Mouse (Mus musculus): ENCODE data around the gene Lyst. TPM values are rescaled to one million over a fixed set of nuclear protein-coding genes. Genes with fewer than 3 reads are reported as not detected.

The Lyst gene
- polyA plus RNA-seq, 2 experiments, result 4.1 to 4.7 TPM

GRCm38 (mm10) chr13:13775778-13776494 lies 185.7 kb downstream of the Lyst start:
- H3K4me1 ChIP-seq (ENCODE audit: control insufficient read depth, insufficient read depth, low read length), result no peaks in the 10 kb centered on the region
- H3K27ac ChIP-seq (replicated peaks; ENCODE audit: low read depth, low read length), result no peak overlapping the region
- H3K36me3 ChIP-seq (ENCODE audit: control insufficient read depth, insufficient read depth, low read length), result peaks cover 8% of the 10 kb centered on the region
- no peak overlapping the region for H3K4me3 ChIP-seq (replicated peaks; ENCODE audit: low read length)
- no peaks in the 10 kb centered on the region for H3K27me3 ChIP-seq (ENCODE audit: control insufficient read depth, insufficient read depth, low read length)
- peak; percentile 63 for DNase-seq (ENCODE audit: low spot score)
- no peak overlapping the region for H3K9ac ChIP-seq (ENCODE audit: low read depth, low read length, severe bottlenecking)
- no peak for TF ChIP-seq POLR2A (IDR thresholded peaks at IDR 0.05; ENCODE audit: borderline replicate concordance, extremely low read depth, insufficient read depth, insufficient read length)
- H3K9me3 ChIP-seq (ENCODE audit: control insufficient read depth, low read length), result no peaks in the 10 kb centered on the region
- H3K4me2 ChIP-seq (replicated peaks; ENCODE audit: low read depth, low read length, severe bottlenecking), result no peak overlapping the region
- no peak for ATAC-seq (ENCODE audit: low FRiP score, low read depth)

GRCm38 (mm10) chr13:13777052-13777451 lies 186.9 kb downstream of the Lyst start:
- Histone ChIP-seq H3K4me2 (replicated peaks; ENCODE audit: low read depth, low read length, severe bottlenecking) (no peak overlapping the region), H3K27me3 (ENCODE audit: control insufficient read depth, insufficient read depth, low read length) (no peaks in the 10 kb centered on the region), H3K4me1 (ENCODE audit: control insufficient read depth, insufficient read depth, low read length) (no peaks in the 10 kb centered on the region), H3K4me3 (replicated peaks; ENCODE audit: low read length) (no peak overlapping the region), H3K9me3 (ENCODE audit: control insufficient read depth, low read length) (no peaks in the 10 kb centered on the region), H3K9ac (ENCODE audit: low read depth, low read length, severe bottlenecking) (no peak overlapping the region), H3K27ac (replicated peaks; ENCODE audit: low read depth, low read length) (no peak overlapping the region), H3K36me3 (ENCODE audit: control insufficient read depth, insufficient read depth, low read length) (peaks cover 8% of the 10 kb centered on the region)
- 89% methylated on average over 11 of the region's 11 CpGs for WGBS
- ATAC-seq (ENCODE audit: low FRiP score, low read depth) (no peak), DNase-seq (ENCODE audit: low spot score) (no peak)
- TF ChIP-seq POLR2A (IDR thresholded peaks at IDR 0.05; ENCODE audit: borderline replicate concordance, extremely low read depth, insufficient read depth, insufficient read length), result no peak

GRCm38 (mm10) chr13:13777696-13778095 lies 187.5 kb downstream of the Lyst start:
- no peak overlapping the region for H3K9ac ChIP-seq (ENCODE audit: low read depth, low read length, severe bottlenecking)
- no peak overlapping the region for H3K27ac ChIP-seq (replicated peaks; ENCODE audit: low read depth, low read length)
- DNase-seq (ENCODE audit: low spot score) (no peak), ATAC-seq (ENCODE audit: low FRiP score, low read depth) (no peak)
- H3K4me1 ChIP-seq (ENCODE audit: control insufficient read depth, insufficient read depth, low read length), result no peaks in the 10 kb centered on the region
- WGBS, result 90% methylated on average over 8 of the region's 8 CpGs
- no peak overlapping the region for H3K4me2 ChIP-seq (replicated peaks; ENCODE audit: low read depth, low read length, severe bottlenecking)
- no peak for TF ChIP-seq POLR2A (IDR thresholded peaks at IDR 0.05; ENCODE audit: borderline replicate concordance, extremely low read depth, insufficient read depth, insufficient read length)
- H3K36me3 ChIP-seq (ENCODE audit: control insufficient read depth, insufficient read depth, low read length), result peaks cover 8% of the 10 kb centered on the region
- H3K27me3 ChIP-seq (ENCODE audit: control insufficient read depth, insufficient read depth, low read length), result no peaks in the 10 kb centered on the region
- H3K9me3 ChIP-seq (ENCODE audit: control insufficient read depth, low read length), result no peaks in the 10 kb centered on the region
- no peak overlapping the region for H3K4me3 ChIP-seq (replicated peaks; ENCODE audit: low read length)

GRCm38 (mm10) chr13:13778837-13779458 lies 188.8 kb downstream of the Lyst start:
- no peak for DNase-seq (ENCODE audit: low spot score)
- 79% methylated on average over 1 of the region's 1 CpGs for WGBS
- TF ChIP-seq POLR2A (IDR thresholded peaks at IDR 0.05; ENCODE audit: borderline replicate concordance, extremely low read depth, insufficient read depth, insufficient read length), result no peak
- Histone ChIP-seq H3K4me1 (ENCODE audit: control insufficient read depth, insufficient read depth, low read length) (no peaks in the 10 kb centered on the region), H3K36me3 (ENCODE audit: control insufficient read depth, insufficient read depth, low read length) (peaks cover 8% of the 10 kb centered on the region), H3K27me3 (ENCODE audit: control insufficient read depth, insufficient read depth, low read length) (peaks cover 9% of the 10 kb centered on the region), H3K4me3 (replicated peaks; ENCODE audit: low read length) (no peak overlapping the region), H3K27ac (replicated peaks; ENCODE audit: low read depth, low read length) (no peak overlapping the region), H3K9ac (ENCODE audit: low read depth, low read length, severe bottlenecking) (no peak overlapping the region), H3K4me2 (replicated peaks; ENCODE audit: low read depth, low read length, severe bottlenecking) (no peak overlapping the region), H3K9me3 (ENCODE audit: control insufficient read depth, low read length) (no peaks in the 10 kb centered on the region)
- ATAC-seq (ENCODE audit: low FRiP score, low read depth), result no peak

GRCm38 (mm10) chr13:13780271-13780670 lies 190.1 kb downstream of the Lyst start:
- TF ChIP-seq POLR2A (IDR thresholded peaks at IDR 0.05; ENCODE audit: borderline replicate concordance, extremely low read depth, insufficient read depth, insufficient read length), result no peak
- Histone ChIP-seq H3K9me3 (ENCODE audit: control insufficient read depth, low read length) (no peaks in the 10 kb centered on the region), H3K9ac (ENCODE audit: low read depth, low read length, severe bottlenecking) (no peak overlapping the region), H3K4me1 (ENCODE audit: control insufficient read depth, insufficient read depth, low read length) (0 out of 2 replicates have a peak, but pooled peaks cover 11% of the 10 kb centered on the region), H3K36me3 (ENCODE audit: control insufficient read depth, insufficient read depth, low read length) (peaks cover 6% of the 10 kb centered on the region), H3K4me3 (replicated peaks; ENCODE audit: low read length) (no peak overlapping the region), H3K4me2 (replicated peaks; ENCODE audit: low read depth, low read length, severe bottlenecking) (no peak overlapping the region), H3K27ac (replicated peaks; ENCODE audit: low read depth, low read length) (no peak overlapping the region), H3K27me3 (ENCODE audit: control insufficient read depth, insufficient read depth, low read length) (peaks cover 21% of the 10 kb centered on the region)
- 38% methylated on average over 3 of the region's 3 CpGs for WGBS
- ATAC-seq (ENCODE audit: low FRiP score, low read depth), result no peak
- no peak for DNase-seq (ENCODE audit: low spot score)

All from limb, embryonic 14.5 days (tissue).